Mouse (Mus musculus): ENCODE results near the gene Frmd7.

The Frmd7 gene

DNA sequence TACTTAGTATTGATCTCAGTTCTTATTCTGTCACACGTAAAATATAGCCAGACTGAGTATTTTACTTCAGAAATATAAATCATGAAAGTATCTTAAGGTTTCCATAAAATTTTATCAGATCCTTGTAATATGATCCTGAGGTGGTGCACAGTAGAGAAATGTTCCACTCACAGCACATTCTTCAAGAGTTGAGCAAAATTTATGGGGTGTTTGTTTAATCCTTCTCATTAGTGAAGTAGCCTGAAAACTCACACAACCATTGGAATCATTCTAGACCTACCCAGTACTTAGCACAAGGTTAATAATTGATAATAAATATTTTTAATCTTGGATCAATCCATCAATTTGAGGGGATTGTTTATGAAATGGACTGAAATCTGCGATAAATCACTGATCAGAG is 78.7 kb downstream of the Frmd7 start:
- DNase-seq, result no peak

DNA sequence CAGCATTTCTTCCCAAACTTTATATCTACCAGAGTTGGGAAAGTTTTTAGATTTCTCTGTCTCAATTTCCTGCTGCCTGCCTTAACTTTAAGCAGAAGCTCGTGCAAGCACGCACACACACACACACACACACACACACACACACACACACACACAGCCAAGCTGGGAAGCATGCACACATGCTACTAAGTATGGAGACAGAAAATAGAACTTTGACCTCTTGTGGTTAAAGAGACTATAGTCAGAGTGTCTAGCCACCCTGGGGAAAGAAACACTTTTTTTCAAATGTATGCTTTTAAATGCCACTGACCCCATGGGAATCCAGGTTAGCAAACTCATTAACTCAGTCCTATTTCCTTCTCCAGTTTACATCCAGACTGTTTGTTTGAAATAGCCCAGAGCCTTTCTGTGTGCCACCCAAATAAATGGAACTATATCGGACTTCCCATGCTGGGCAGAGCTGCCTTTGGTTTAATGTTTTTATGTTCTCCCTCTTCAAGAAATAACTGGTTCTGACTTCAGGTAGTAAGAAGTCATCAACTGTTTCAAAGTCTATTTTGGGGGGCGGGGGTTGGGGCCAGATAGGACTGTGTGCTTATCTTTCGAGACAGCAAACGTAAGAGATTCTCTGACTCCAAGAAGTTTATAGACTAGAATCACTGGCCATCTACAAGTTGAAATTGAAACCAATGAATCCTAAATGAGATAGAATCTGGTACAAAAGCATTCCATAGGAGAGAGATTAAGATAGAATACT is 91.9 kb downstream of the Frmd7 start:
- no peak for DNase-seq
